Mouse (Mus musculus) regulatory T cell (primary cell): ENCODE measurements around the gene Bub3.

Experiments
- in situ Hi-C: fragments of 300-600 bp; cut with MboI, MseI; formaldehyde crosslinking; loops from one replicate; pipeline ENCODE4 v1.15.1; 2025; ENCODE audit warnings: high pct_unique_total_duplicates

The Bub3 gene

GRCm38 (mm10) chr7:131555301-131556081, 4.5 kb upstream of the Bub3 start:
- in situ Hi-C loops = loop anchor here (25.0 kb wide), 2 partner anchors 918 to 1207 kb away; no protein-coding TSS in a partner anchor

- in situ Hi-C loops = loop anchor here (25.0 kb wide), 2 partner anchors 919 to 1206 kb away; no protein-coding TSS in a partner anchor
Measured at GRCm38 (mm10) chr7:131556116-131556515, 3.9 kb upstream of the Bub3 start.

DNA sequence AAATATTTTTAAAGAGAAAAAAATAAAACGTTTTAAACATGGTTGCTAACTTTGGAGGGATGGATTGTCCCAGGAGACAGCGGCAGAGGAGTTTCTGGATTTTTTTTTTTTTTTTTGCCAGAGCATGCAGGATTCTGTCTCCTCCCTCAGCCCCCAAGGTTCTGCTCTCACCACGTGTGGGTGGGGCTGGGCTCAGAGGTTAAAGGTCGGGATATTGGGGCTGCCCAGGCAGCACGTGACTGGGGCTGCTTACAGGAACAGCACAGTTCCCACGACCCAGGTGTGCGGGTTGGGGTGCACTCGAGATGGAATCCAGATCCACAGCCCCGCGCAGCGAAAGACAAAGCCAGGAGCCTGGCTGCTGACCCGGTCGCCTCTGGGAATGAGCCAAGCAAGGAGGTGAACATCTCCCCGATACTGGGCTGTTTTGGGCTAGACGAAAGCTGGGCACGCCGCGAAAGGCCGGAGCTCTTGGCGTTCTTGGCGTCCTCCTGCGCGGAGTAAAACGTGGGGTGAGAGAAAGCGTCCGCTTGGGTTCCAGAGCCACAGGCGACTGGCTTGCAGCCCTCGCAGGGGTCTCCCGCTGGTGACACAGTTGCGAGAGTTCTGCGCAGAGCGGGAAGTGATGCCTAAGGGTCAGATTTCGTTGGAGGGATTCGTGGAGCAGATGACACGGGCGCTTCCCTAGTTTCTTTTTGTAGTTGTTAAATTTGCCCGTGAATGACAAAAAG, 3.3 kb upstream of the Bub3 start:
- in situ Hi-C loops = loop anchor here (25.0 kb wide), 2 partner anchors 919 to 1206 kb away; no protein-coding TSS in a partner anchor

DNA sequence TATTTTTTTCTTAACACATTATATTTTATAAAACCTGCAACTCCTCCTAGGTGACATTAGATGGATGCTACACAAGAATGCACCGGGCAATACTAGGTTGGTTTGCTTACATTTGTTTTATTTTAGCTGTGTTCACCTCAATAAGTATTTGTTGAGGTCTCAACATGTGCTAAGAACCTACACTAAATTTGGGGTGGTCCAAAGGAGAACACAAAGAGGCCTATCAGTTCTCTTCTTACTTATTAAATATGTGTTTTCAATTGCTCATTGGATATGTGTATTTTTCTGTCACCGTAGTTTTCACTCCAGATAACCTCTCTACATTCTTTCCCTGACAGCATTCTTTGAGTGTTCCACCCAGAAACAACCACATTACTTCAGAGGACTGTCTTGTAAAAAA, 2.3 kb upstream of the Bub3 start:
- in situ Hi-C loops = loop anchor here (25.0 kb wide), 2 partner anchors 920 to 1205 kb away; no protein-coding TSS in a partner anchor

- in situ Hi-C loops = loop anchor here (5.0 to 25.0 kb wide), 4 partner anchors 153 to 1202 kb away; no protein-coding TSS in a partner anchor
Measured at GRCm38 (mm10) chr7:131560697-131561042, 648 bp downstream of the Bub3 start.

- in situ Hi-C loops = no loop called here
Measured at GRCm38 (mm10) chr7:131575246-131575645, 15.2 kb downstream of the Bub3 start.

DNA sequence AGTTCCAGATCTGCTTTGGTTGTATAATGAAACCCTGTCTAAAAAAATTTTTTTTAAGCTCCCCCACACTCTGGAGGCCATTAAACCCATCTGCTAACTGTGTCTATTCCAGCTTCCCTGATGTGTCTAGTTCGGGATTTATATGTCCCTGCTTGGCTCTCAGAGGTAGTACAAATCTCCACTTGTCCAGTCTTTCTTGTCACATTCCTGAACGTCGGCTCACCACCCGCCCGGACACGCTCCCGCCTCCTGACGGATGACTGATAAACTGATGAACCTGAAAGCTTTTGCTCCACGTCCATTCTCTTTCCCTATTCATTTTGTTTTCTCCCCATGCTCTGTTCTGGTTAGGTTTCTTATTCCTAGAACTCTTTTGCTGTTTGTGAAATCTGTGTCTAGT, 22.2 kb downstream of the Bub3 start:
- in situ Hi-C loops = no loop called here

DNA sequence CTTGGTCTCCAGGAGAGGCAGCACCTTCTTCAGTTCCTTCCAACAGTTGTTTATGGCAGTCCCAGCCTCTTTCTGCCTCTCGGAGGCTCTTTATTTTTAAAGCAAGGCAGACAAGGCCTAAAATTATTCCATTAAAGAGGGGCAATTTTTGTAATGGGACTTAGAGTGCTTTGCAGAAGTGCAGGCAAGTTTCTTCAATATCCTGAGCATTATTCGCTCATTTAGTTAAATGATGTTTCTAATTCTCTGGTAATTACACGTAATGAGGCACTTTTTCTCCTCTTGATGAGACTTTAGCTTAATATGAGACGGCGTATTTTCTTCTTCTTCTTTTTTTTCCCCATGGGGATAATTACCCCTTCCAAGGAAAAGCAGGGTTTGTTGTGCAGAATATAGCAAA, 25.5 kb downstream of the Bub3 start:
- in situ Hi-C loops = no loop called here

GRCm38 (mm10) chr7:131597779-131598482, 37.9 kb downstream of the Bub3 start:
- in situ Hi-C loops = no loop called here

- in situ Hi-C loops = no loop called here
Measured at GRCm38 (mm10) chr7:131598483-131598824, 38.4 kb downstream of the Bub3 start.

DNA sequence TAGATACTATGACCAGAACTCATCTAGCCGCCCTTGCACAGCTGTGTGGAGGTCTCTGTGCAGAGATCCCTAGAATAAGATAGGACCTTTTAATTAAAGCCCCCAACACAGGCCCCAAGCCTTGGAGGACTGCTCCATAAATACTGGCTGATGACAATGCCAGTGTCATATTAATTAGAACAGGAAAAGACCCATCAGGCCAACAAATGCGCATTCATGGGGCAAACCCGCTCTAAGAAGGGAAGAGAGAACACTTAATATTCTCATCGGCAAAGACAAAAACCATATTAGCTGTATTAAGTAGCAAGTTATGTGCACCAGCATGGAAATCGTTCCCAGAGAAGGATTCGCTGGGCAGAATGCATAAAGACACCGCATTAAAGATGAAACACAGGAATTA, 42.1 kb downstream of the Bub3 start:
- in situ Hi-C loops = no loop called here

DNA sequence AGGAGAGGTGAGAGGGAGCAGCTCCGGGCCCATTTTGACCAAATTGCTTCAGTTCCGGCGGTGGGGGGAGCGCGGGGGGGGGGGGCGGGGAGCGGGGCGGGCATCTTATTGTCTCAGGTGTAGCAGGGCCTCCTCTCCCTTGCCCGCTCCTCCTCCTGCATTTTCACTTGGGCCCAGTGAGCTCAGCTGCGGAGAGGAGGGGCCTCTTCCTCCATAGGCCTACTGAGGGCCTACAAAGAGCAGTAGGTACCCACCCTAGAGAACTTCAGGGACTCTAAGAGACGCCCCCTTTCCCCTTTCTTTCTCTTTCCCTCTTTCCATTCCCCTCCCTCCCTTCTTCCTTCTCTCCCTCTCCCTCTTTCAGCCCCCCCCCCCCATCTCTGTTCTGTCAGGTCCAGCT, 43.2 kb downstream of the Bub3 start:
- in situ Hi-C loops = no loop called here

DNA sequence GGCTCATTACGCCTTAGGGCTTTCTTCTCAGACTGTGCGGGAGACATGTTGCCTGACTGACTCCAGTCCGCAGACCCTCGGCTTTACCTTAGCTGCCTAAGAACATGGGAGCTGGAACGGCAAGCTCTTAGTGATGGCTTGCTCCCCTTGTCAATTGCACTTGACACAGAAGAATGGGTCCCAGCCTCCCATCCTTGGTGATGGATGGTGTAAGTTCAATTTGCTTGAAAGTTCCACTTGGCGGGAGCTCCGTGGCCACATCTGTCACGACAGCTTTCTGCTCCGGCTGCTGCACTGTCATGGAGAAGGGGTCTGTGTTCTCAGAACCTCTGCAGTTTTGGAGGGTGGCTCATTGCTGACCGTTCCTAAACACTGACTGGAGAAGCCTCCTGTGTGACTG, 44.9 kb downstream of the Bub3 start:
- in situ Hi-C loops = no loop called here

GRCm38 (mm10) chr7:131605481-131605880, 45.5 kb downstream of the Bub3 start:
- in situ Hi-C loops = no loop called here

DNA sequence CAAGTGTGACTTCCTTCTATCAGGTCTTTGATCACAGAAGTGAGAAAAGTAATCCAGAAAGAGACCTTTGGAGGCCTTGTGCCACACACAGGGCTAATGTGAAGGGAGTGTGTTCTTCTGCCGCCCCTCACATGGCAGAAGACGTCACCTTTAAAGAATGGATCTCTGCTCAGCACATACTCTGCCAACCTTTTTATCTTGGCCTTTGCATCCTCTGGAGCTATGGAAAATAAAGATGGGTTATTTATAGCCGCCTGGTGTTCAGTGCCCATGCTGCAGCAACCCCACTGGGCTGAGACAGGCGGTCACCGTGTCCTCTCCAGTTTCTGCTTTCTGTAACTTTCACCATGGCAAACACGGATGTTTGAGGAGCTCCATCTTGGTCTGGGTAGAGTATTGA, 48.0 kb downstream of the Bub3 start:
- in situ Hi-C loops = no loop called here

DNA sequence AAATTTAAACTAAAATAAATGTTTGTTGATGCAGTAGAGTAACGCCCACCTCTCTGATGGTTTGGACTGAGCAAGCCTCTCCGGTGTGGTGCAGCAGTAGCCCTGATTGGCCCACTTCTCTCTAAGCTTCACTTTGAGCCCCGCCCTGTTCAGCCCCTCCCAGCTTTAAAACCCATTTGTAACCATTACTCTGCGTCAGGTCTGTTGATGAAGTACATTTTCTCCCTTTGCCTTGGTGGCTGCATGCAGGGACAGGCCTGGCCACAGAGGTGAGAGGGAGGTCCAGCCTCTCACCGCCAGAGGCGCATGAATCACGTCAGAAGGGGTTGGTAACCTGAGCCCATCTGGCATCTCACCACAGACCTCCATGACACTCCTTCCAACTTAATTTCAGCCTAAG, 49.7 kb downstream of the Bub3 start:
- in situ Hi-C loops = no loop called here
